ENCODE assay signal across 21 mouse cellular contexts in genomic region chr19:37555863-37556566, GRCm38 (mm10). TPM values are rescaled to one million over a fixed set of nuclear protein-coding genes. Genes with fewer than 3 reads are reported as not detected.
DNase-seq lines count a peak whose midpoint lies in the region; ATAC-seq and TF ChIP-seq lines count a peak whose summit lies in the region.
"Had no signal": no experiment of that assay in that cellular context is flagged by ENCODE, and none has a peak within 500 bp of the region (broad histone marks: within the 10 kb centered on the region; RNA-seq: fewer than 3 reads in every experiment).

No protein-coding gene starts in this region.

- H3K27me3 ChIP-seq in heart, embryonic 10.5 days (ENCODE audit: insufficient read depth, poor library complexity, severe bottlenecking) = no peaks in the 10 kb centered on the region
- no peaks in the 10 kb centered on the region for H3K27me3 ChIP-seq in liver, embryonic 12.5 days (replicated peaks)
- 0 out of 2 replicates have a peak, but pooled peaks cover 13% of the 10 kb centered on the region for H3K27me3 ChIP-seq in hindbrain, embryonic 13.5 days
- H3K27me3 ChIP-seq: CH12.LX; heart, embryonic 12.5 days had no signal

- ATAC-seq in liver, embryonic 12.5 days = peak; percentile 85
- ATAC-seq in megakaryocyte-erythroid progenitor cell, adult 5-6 weeks (replicated peaks; ENCODE audit: low FRiP score, low TSS enrichment, poor library complexity, severe bottlenecking) = peak; percentile 50; the same call in 1 of the 2 replicates
- ATAC-seq in hindbrain, embryonic 13.5 days (ENCODE audit: low FRiP score) = no peak
- ATAC-seq: forebrain, embryonic 13.5 days had no signal

- H3K27ac ChIP-seq in heart, embryonic 10.5 days = peak overlapping the region; percentile 44; the same call in 1 of the 2 replicates
- H3K27ac ChIP-seq in bone marrow, adult 2 months (ENCODE audit: control insufficient read depth, insufficient read depth, low read depth, low read length, poor library complexity) = peak overlapping the region; percentile 12; the same call in 1 of the 2 replicates
- H3K27ac ChIP-seq in liver, embryonic 12.5 days = peak overlapping the region; percentile 93
- no peak overlapping the region for H3K27ac ChIP-seq in hindbrain, embryonic 13.5 days
- H3K27ac ChIP-seq: forebrain, embryonic 13.5 days; hindbrain, embryonic 14.5 days; left cerebral cortex, adult 2 months had no signal

- H3K9ac ChIP-seq in liver, embryonic 12.5 days = peak overlapping the region; percentile 62
- no peak overlapping the region for H3K9ac ChIP-seq in hindbrain, embryonic 13.5 days
- H3K9ac ChIP-seq: forebrain, embryonic 13.5 days; heart, embryonic 12.5 days; hindbrain, embryonic 14.5 days had no signal

- DNase-seq in heart, embryonic 10.5 days (ENCODE audit: low spot score) = no peak
- DNase-seq in heart, adult 9 months (ENCODE audit: low spot score in 2 of 2) = no peak
- DNase-seq in embryo, embryonic 10 days (ENCODE audit: low spot score) = no peak
- DNase-seq: cerebellum, postnatal 10 days; gastrocnemius, postnatal 14 days; heart, postnatal 14 days; kidney, adult 9 months; kidney, postnatal 36 days; lung, adult 2 months; retina, postnatal 1 day; thymus, postnatal 14 days had no signal

- H3K4me1 ChIP-seq in heart, embryonic 10.5 days = peaks cover 24% of the 10 kb centered on the region
- H3K4me1 ChIP-seq in bone marrow, adult 2 months (ENCODE audit: control insufficient read depth, insufficient read depth, low read length) = peaks cover 16% of the 10 kb centered on the region
- peaks cover 96% of the 10 kb centered on the region for H3K4me1 ChIP-seq in liver, embryonic 12.5 days
- peaks cover 15% of the 10 kb centered on the region for H3K4me1 ChIP-seq in hindbrain, embryonic 13.5 days (replicated peaks)

- TF ChIP-seq CTCF in bone marrow, adult 2 months (IDR thresholded peaks at IDR 0.05; ENCODE audit: control insufficient read depth, insufficient read depth, low read length) = no peak

- no peak for TF ChIP-seq POLR2A in bone marrow, adult 2 months (IDR thresholded peaks at IDR 0.05; ENCODE audit: borderline replicate concordance, control insufficient read depth, low read depth, low read length)

- no peak overlapping the region for H3K4me3 ChIP-seq in heart, embryonic 10.5 days
- H3K4me3 ChIP-seq in bone marrow, adult 2 months (replicated peaks; ENCODE audit: control insufficient read depth, low read depth, low read length) = no peak overlapping the region
- H3K4me3 ChIP-seq in liver, embryonic 12.5 days = peak overlapping the region; percentile 33
- H3K4me3 ChIP-seq in hindbrain, embryonic 13.5 days = no peak overlapping the region
- H3K4me3 ChIP-seq: forebrain, embryonic 13.5 days; heart, embryonic 12.5 days; left cerebral cortex, adult 2 months had no signal

- H3K9me3 ChIP-seq in heart, embryonic 10.5 days = no peaks in the 10 kb centered on the region
- no peaks in the 10 kb centered on the region for H3K9me3 ChIP-seq in liver, embryonic 12.5 days (replicated peaks)
- H3K9me3 ChIP-seq in hindbrain, embryonic 13.5 days = no peaks in the 10 kb centered on the region
- H3K9me3 ChIP-seq: forebrain, embryonic 13.5 days; heart, embryonic 12.5 days had no signal

- H3K4me2 ChIP-seq in liver, embryonic 12.5 days = peak overlapping the region; percentile 68
- no peak overlapping the region for H3K4me2 ChIP-seq in hindbrain, embryonic 13.5 days
- H3K4me2 ChIP-seq: forebrain, embryonic 13.5 days; heart, embryonic 12.5 days; hindbrain, embryonic 14.5 days; midbrain, embryonic 11.5 days had no signal

- 78% methylated on average over 6 of the region's 6 CpGs for WGBS in heart, embryonic 10.5 days
- WGBS in bone marrow, adult 2 months = 61% methylated on average over 6 of the region's 6 CpGs
- 37% methylated on average over 6 of the region's 6 CpGs for WGBS in liver, embryonic 12.5 days (ENCODE audit: insufficient replicate concordance)
- WGBS in hindbrain, embryonic 13.5 days = 93% methylated on average over 6 of the region's 6 CpGs

- H3K36me3 ChIP-seq in heart, embryonic 10.5 days = no peaks in the 10 kb centered on the region
- H3K36me3 ChIP-seq in liver, embryonic 12.5 days = peaks cover 23% of the 10 kb centered on the region
- H3K36me3 ChIP-seq in hindbrain, embryonic 13.5 days = no peaks in the 10 kb centered on the region

RNA-seq across cellular contexts. Expression of gene Exoc6, which starts 5.8 kb away (rescaled TPM):
- 18.0 and 25.3 TPM in 2 replicates for polyA plus RNA-seq in heart, embryonic 10.5 days (2016; fragmentation: Nextera tagmentation; extraction: Ambion mirVana)
- 21.7 and 27.8 TPM in 2 replicates for polyA plus RNA-seq in bone marrow, adult 2 months (2011; ENCODE audit: insufficient read depth, insufficient read length, low replicate concordance, missing spikeins)
- 45.1 and 47.0 TPM in 2 replicates for polyA plus RNA-seq in liver, embryonic 12.5 days (2016; fragmentation: Nextera tagmentation; extraction: Ambion mirVana)
- 46.9 and 49.2 TPM in 2 replicates for total RNA-seq in megakaryocyte-erythroid progenitor cell, adult 5-6 weeks (2014; fragmentation: Nextera tagmentation)
- 104 and 109 TPM in 2 replicates for total RNA-seq in megakaryocyte-erythroid progenitor cell, adult 5-6 weeks (2017)
- polyA plus RNA-seq in hindbrain, embryonic 13.5 days (2015; fragmentation: Nextera tagmentation; extraction: Ambion mirVana) = 15.1 and 15.2 TPM in 2 replicates
